ENCODE assay signal across 9 mouse cellular contexts in the genomic region with DNA sequence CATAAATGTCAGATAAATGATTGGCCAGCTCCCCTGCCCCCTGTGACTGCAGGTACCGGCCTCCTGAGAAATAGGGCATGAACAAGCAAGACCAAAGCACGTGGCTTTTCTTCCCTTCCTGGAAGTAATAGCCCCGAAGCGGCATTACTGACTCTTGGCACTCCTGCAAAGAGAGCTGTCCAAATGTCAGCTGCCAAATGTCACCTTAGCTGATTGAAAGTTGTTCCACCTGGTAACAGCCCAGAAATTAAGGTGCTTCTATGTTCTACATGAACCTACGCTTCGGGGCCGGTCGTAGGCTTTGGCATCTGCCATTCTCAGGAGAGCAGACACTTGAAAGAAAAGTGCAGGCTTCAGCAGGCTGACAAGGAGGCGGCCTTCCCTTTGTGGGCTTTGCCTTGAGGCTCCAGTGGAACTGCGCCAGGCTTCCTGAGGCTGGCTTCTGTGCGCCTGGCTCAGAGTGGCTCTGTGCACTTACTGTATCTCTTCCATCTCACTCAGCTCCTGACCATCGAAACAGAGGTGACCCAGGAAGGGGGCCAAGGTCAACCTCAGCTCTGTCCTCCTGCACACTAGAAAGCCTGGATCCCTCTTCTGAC. TPM values are rescaled to one million over a fixed set of nuclear protein-coding genes. Genes with fewer than 3 reads are reported as not detected.
A peak's percentile ranks its signal among the peaks of the same experiment; 100 is the strongest.
DNase-seq lines count a peak whose midpoint lies in the region; ATAC-seq lines count a peak whose summit lies in the region.
"Had no signal": no experiment of that assay in that cellular context is flagged by ENCODE, and none has a peak within 500 bp of the region (broad histone marks: within the 10 kb centered on the region; RNA-seq: fewer than 3 reads in every experiment).

No protein-coding gene starts in this region.

- no peak overlapping the region for H3K4me2 ChIP-seq in neural tube, embryonic 13.5 days
- H3K4me2 ChIP-seq: embryonic facial prominence, embryonic 12.5 days had no signal

- peaks cover 7% of the 10 kb centered on the region; the same call in 1 of the 2 replicates for H3K9me3 ChIP-seq in neural tube, embryonic 13.5 days
- H3K9me3 ChIP-seq: embryonic facial prominence, embryonic 12.5 days had no signal

- H3K36me3 ChIP-seq in neural tube, embryonic 13.5 days: no peaks in the 10 kb centered on the region
- H3K36me3 ChIP-seq: embryonic facial prominence, embryonic 12.5 days had no signal

- 0 out of 2 replicates have a peak overlapping the region, but pooled peaks have one; percentile 28 for H3K27ac ChIP-seq in neural tube, embryonic 13.5 days (replicated peaks)
- H3K27ac ChIP-seq: embryonic facial prominence, embryonic 12.5 days had no signal

- no peak overlapping the region for H3K4me3 ChIP-seq in neural tube, embryonic 13.5 days
- H3K4me3 ChIP-seq: embryonic facial prominence, embryonic 12.5 days had no signal

- no peak overlapping the region for H3K9ac ChIP-seq in neural tube, embryonic 13.5 days
- H3K9ac ChIP-seq: embryonic facial prominence, embryonic 12.5 days had no signal

- H3K27me3 ChIP-seq in neural tube, embryonic 13.5 days: no peaks in the 10 kb centered on the region
- H3K27me3 ChIP-seq: embryonic facial prominence, embryonic 12.5 days had no signal

- H3K4me1 ChIP-seq in neural tube, embryonic 13.5 days (replicated peaks): peaks cover 9% of the 10 kb centered on the region; the same call in 1 of the 2 replicates
- H3K4me1 ChIP-seq: embryonic facial prominence, embryonic 12.5 days had no signal

- peak; percentile 7 for DNase-seq in gastrocnemius, adult 18-20 months (ENCODE audit: low spot score)
- DNase-seq in gastrocnemius, postnatal 4 days (ENCODE audit: low spot score in 2 of 2): no peak
- no peak for DNase-seq in neural tube, embryonic 10.5 days (ENCODE audit: extremely low spot score, low spot score)
- DNase-seq in gastrocnemius, postnatal 25 days: peak; percentile 5
- peak; percentile 62 for DNase-seq in lung, postnatal 36 days
- DNase-seq in left cerebral cortex, adult 9 months (ENCODE audit: low spot score in 2 of 2): no peak
- DNase-seq in embryo, embryonic 10.5 days (ENCODE audit: low spot score): no peak

- WGBS in neural tube, embryonic 13.5 days: 78% methylated on average over 12 of the region's 12 CpGs

- no peak for ATAC-seq in neural tube, embryonic 13.5 days (ENCODE audit: low read depth)

RNA-seq across cellular contexts. Expression of gene Kdm8, which starts 16.9 kb away (rescaled TPM):
- 1 to 10 TPM; 6.2 to 7.9 TPM for total RNA-seq in gastrocnemius, adult 18-20 months (2021)
- 1 to 10 TPM; 4.6 to 5.0 TPM for total RNA-seq in gastrocnemius, postnatal 4 days (2021)
- 4.7 and 5.4 TPM in 2 replicates for polyA plus RNA-seq in neural tube, embryonic 13.5 days (2015; fragmentation: Nextera tagmentation; extraction: Ambion mirVana)
- total RNA-seq in gastrocnemius, postnatal 25 days (2021): 1 to 10 TPM; 4.1 to 4.5 TPM

Comparison
In these comparisons a context has a peak if more than half of its experiments do, and no peak if none do; other contexts are left out.
1. DNase-seq: peak in gastrocnemius, adult 18-20 months (single experiment), gastrocnemius, postnatal 25 days (single experiment) and lung, postnatal 36 days (single experiment); none in gastrocnemius, postnatal 4 days (0 of 2), neural tube, embryonic 10.5 days (single experiment), left cerebral cortex, adult 9 months (0 of 2) and embryo, embryonic 10.5 days (single experiment).